Mouse (Mus musculus) forebrain, embryonic 11.5 days (tissue): ENCODE measurements at regions not wholly inside any gene's neighbourhood (a gene's known extent, or its start where the extent isn't known, plus 50 kb on each side); places are given as distances from the start of the nearest gene placed in this dataset.

Experiments
- ATAC-seq: fragments of 200-750 bp; cut with Nextera tagmentation; replicated peaks from 2 replicates; pipeline ENCODE4 v1.8.0; 2017; ENCODE audit warnings: moderate TSS enrichment; ENCODE audit not compliant: low FRiP score
- DNase-seq: peaks from one replicate; pipeline ENCODE4 v3.0.0-alpha.2; 2017; ENCODE audit warnings: low spot score
- H3K27ac ChIP-seq: fragments of 300-500 bp; sonication (generic); 2 replicates; pipeline ENCODE4 v1.5.1; 2014; ENCODE audit warnings: low read depth, low read length
- H3K27me3 ChIP-seq: fragments of 300-500 bp; sonication (generic); 2 replicates; pipeline ENCODE4 v1.6.1; 2014; ENCODE audit warnings: mild to moderate bottlenecking, low read length, mixed read lengths; ENCODE audit not compliant: control insufficient read depth, insufficient read depth
- H3K36me3 ChIP-seq: fragments of 300-500 bp; sonication (generic); 2 replicates; pipeline ENCODE4 v1.6.1; 2014; ENCODE audit warnings: mild to moderate bottlenecking, low read length, moderate library complexity, mixed read lengths; ENCODE audit not compliant: control insufficient read depth, insufficient read depth
- H3K4me1 ChIP-seq: fragments of 300-500 bp; sonication (generic); replicated peaks from 2 replicates; pipeline ENCODE4 v1.6.1; 2014; ENCODE audit warnings: low read length, mixed read lengths; ENCODE audit not compliant: control insufficient read depth, insufficient read depth
- H3K4me2 ChIP-seq: fragments of 300-500 bp; sonication (generic); 2 replicates; pipeline ENCODE4 v1.6.1; 2014; ENCODE audit warnings: low read depth, mild to moderate bottlenecking, low read length, moderate library complexity, mixed read lengths; ENCODE audit not compliant: severe bottlenecking
- H3K4me3 ChIP-seq: fragments of 300-500 bp; sonication (generic); 2 replicates; pipeline ENCODE4 v1.5.1; 2014; ENCODE audit warnings: low read depth, low read length
- H3K9ac ChIP-seq: fragments of 300-500 bp; sonication (generic); 2 replicates; pipeline ENCODE4 v1.6.1; 2014; ENCODE audit warnings: low read length
- H3K9me3 ChIP-seq: fragments of 300-500 bp; sonication (generic); 2 replicates; pipeline ENCODE4 v1.6.1; 2016; ENCODE audit warnings: low read length, mixed read lengths; ENCODE audit not compliant: control insufficient read depth
- WGBS: fragments of 180-500 bp; shearing (Covaris S2); extraction: QIAGEN DNeasy Blood & Tissue Kit; methylation state at CpG from one replicate; pipeline ENCODE4 v1.1.7; 2014; 5-methylcytosine and 5-hydroxymethylcytosine counted together

DNA sequence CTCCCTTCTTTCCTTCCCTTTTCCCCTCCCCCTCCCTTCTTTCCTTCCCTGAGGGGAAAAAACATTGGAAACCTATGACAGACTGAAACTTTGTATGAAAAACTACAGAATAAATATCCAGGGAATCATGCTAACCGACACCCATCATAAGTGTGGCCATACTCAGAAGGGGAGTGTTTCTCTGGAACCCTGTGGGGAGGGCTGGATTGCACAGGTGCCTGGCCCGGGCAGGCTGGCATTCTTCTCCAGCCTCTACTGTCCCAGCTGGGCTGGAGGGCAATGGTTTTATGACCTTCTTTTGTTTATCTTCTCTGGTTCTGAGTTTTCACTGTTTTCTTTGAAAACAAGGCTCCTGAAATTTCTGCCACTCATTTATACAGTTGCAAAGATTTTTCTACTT lies 307.9 kb downstream of the Satb1 start:
- Histone ChIP-seq H3K27me3 (no peaks in the 10 kb centered on the region), H3K4me3 (no peak overlapping the region), H3K4me1 (no peaks in the 10 kb centered on the region), H3K36me3 (no peaks in the 10 kb centered on the region), H3K9me3 (no peaks in the 10 kb centered on the region), H3K27ac (no peak overlapping the region), H3K9ac (no peak overlapping the region), H3K4me2 (no peak overlapping the region)
- ATAC-seq (no peak), DNase-seq (no peak)
- WGBS, result 59% methylated on average over 2 of the region's 2 CpGs

DNA sequence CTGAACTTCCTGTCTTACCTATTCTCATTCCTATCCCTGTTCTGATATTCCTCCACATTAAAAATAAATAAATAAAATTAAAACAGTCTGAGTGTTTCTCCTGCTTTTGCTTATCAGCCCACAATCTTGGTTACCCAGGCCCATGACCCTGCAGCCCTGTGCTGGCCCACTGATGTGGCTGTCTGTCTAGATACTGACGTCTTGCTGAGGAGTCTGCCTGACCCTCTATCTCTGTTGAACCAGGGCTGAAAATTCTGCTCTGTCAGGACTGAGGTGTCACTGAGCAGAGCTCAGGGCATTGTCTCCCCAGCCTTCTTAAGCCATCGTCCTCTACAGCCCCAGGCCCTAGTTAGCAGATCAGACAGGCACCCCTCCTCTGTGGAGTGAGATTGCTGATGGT lies 321.2 kb downstream of the Satb1 start:
- 61% methylated on average over 2 of the region's 2 CpGs for WGBS
- ATAC-seq, result no peak
- no peaks in the 10 kb centered on the region for H3K27me3 ChIP-seq

DNA sequence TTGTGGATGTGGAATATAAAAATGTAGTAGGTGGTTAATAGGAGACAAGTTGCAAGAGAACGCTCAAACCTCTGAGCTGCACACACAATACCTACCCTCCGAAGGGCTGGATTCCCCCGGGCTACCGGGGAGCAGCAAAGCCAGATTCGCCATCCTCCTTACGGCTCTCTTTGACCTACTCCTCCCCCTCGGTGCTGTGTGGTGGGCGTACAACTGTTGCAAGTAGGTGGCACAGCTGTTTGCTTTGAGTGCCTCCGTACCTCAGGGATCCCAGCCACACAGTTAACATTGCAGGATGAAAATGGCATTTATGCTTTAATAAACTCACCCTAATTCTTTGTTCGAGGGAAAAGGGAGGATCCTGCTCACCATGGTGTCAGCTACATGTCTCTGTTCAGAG lies 321.6 kb upstream of the Tbc1d5 start:
- Histone ChIP-seq H3K4me3 (no peak overlapping the region), H3K4me1 (no peaks in the 10 kb centered on the region), H3K27ac (no peak overlapping the region), H3K27me3 (no peaks in the 10 kb centered on the region), H3K9ac (no peak overlapping the region), H3K4me2 (no peak overlapping the region), H3K36me3 (no peaks in the 10 kb centered on the region), H3K9me3 (no peaks in the 10 kb centered on the region)
- DNase-seq (no peak), ATAC-seq (no peak)
- WGBS, result 90% methylated on average over 10 of the region's 10 CpGs

More for the DNA sequence above, 321.2 kb downstream of the Satb1 start:
- Histone ChIP-seq H3K9ac (no peak overlapping the region), H3K4me1 (no peaks in the 10 kb centered on the region), H3K4me3 (no peak overlapping the region), H3K36me3 (no peaks in the 10 kb centered on the region), H3K9me3 (no peaks in the 10 kb centered on the region), H3K27ac (no peak overlapping the region), H3K4me2 (no peak overlapping the region)
- no peak for DNase-seq

DNA sequence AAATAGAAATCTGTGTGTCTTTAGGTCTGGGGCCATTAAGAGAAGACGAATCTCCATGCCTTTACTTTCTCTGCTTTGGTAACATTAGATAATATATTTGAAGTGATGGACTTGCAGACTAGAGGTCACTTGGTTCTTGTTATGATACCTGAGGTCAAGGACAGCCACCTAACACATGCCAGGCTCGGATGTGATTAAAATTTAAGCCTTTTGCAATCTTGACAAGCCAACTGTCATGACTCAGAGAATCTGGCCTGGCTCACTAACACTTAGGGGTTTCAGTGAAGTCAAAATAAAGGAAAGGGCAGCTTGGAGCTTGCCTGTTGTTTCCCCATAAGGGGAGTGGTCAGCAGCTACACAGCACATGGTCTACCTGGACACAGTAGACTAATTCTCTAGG lies 320.4 kb upstream of the Tbc1d5 start:
- ATAC-seq, result no peak
- WGBS, result 85% methylated on average over 2 of the region's 2 CpGs

DNA sequence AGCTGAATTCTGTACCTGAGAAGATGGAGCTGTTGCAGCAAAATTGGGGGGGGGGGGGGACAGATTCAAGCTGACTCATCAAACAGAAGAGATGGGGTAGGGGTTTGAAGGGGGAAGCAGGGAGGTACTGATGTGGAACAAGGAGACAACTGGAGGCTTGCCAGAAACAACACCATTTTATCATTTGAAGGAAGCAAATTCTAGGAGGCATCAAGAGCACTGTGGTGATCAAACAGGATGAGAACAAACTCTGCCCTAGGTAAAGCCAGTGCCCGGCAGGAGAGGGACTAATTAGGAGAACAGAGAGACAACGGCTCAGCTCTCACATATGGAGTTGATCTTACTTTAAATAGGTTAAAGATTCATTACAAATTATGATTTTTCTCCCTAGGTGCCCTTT lies 315.9 kb upstream of the Tbc1d5 start:
- ATAC-seq, result no peak
- no peak overlapping the region for H3K4me3 ChIP-seq
- H3K9ac ChIP-seq, result no peak overlapping the region
- no peaks in the 10 kb centered on the region for H3K4me1 ChIP-seq
- H3K27me3 ChIP-seq, result no peaks in the 10 kb centered on the region
- WGBS, result 52% methylated on average over 2 of the region's 2 CpGs
- H3K27ac ChIP-seq, result no peak overlapping the region
- H3K36me3 ChIP-seq, result no peaks in the 10 kb centered on the region
- no peak overlapping the region for H3K4me2 ChIP-seq
- no peak for DNase-seq
- H3K9me3 ChIP-seq, result no peaks in the 10 kb centered on the region

More for the DNA sequence above, 320.4 kb upstream of the Tbc1d5 start:
- no peak overlapping the region for H3K4me2 ChIP-seq
- no peak for DNase-seq
- no peak overlapping the region for H3K27ac ChIP-seq
- no peaks in the 10 kb centered on the region for H3K4me1 ChIP-seq
- no peaks in the 10 kb centered on the region for H3K36me3 ChIP-seq
- H3K9me3 ChIP-seq, result no peaks in the 10 kb centered on the region
- no peak overlapping the region for H3K9ac ChIP-seq
- no peak overlapping the region for H3K4me3 ChIP-seq
- no peaks in the 10 kb centered on the region for H3K27me3 ChIP-seq

DNA sequence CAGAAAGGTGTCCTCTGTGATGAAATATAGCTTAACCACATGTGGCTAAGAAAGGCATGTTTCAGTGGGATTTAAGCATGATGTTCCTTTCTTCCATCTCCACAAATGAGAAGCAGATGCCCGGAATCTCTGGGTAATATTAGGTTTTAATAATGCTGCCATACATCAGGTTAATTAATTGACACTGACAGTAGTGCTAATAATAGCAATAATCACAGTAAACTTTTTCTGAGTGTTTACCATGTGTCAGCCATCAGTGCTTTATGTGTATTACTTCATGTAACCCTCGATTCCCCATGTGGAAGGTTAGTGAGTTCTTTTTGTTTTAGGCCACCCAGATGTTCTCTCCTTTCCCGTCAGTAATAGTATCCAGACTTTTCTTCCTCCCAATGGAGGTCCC lies 310.2 kb upstream of the Tbc1d5 start:
- H3K27ac ChIP-seq, result no peak overlapping the region
- no peak overlapping the region for H3K4me3 ChIP-seq
- H3K4me1 ChIP-seq, result no peaks in the 10 kb centered on the region
- H3K9ac ChIP-seq, result no peak overlapping the region
- ATAC-seq, result no peak
- no peaks in the 10 kb centered on the region for H3K27me3 ChIP-seq
- H3K36me3 ChIP-seq, result no peaks in the 10 kb centered on the region
- WGBS, result 84% methylated on average over 3 of the region's 3 CpGs
- H3K4me2 ChIP-seq, result no peak overlapping the region
- no peak for DNase-seq
- no peaks in the 10 kb centered on the region for H3K9me3 ChIP-seq

DNA sequence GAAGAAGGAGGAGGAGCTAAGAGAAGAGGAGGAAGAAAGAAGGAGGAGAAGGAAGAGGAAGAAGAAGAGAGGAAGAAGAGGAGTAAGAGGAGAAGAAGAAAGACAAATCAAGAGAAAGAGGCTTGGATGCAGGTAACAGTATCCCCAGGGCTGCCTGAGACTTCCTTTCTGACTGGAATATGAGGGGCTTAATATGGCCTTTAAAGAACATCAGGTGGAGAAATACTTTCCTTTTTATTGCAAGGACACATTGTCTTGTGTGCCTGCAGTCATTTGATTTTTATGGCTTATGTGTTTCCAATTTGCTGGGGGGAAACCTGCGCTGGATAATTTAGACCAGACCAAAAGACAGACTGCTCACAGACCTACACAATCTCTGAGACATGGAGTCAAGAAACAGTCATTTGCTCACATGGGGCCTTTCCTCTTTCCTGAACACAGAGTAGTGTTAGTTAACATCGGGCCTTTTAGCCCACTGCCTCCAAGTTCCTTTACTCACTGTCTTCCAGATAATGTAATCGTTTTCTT lies 308.8 kb upstream of the Tbc1d5 start:
- H3K27ac ChIP-seq, result no peak overlapping the region
- no peaks in the 10 kb centered on the region for H3K4me1 ChIP-seq
- ATAC-seq, result no peak
- H3K27me3 ChIP-seq, result no peaks in the 10 kb centered on the region
- H3K9ac ChIP-seq, result no peak overlapping the region
- WGBS, result 85% methylated on average over 3 of the region's 3 CpGs
- no peak overlapping the region for H3K4me2 ChIP-seq
- H3K9me3 ChIP-seq, result no peaks in the 10 kb centered on the region
- no peak for DNase-seq
- H3K36me3 ChIP-seq, result no peaks in the 10 kb centered on the region
- H3K4me3 ChIP-seq, result no peak overlapping the region

DNA sequence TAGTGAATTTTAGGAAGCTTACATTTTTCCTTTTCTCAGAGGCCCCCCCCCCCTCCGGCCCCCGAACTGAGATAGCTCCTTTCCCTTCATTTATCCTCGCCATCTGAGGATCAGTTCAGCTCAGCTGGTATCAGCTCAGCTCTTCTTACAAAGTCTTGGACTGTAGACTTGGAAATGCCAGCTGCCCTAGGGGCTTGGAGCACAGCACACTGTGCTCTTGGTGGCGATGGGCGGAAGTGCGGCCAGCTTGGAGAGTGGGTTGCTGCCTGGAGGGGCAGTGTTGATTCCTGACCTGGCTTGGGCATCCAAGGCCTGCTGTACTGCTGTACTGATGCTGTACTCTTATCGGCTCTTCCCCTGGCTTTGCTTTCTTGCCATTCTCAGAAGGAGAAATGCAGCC lies 298.7 kb upstream of the Tbc1d5 start:
- Histone ChIP-seq H3K4me2 (no peak overlapping the region), H3K27me3 (no peaks in the 10 kb centered on the region), H3K9ac (no peak overlapping the region), H3K36me3 (no peaks in the 10 kb centered on the region), H3K4me3 (no peak overlapping the region), H3K4me1 (no peaks in the 10 kb centered on the region), H3K27ac (no peak overlapping the region), H3K9me3 (no peaks in the 10 kb centered on the region)
- WGBS, result 85% methylated on average over 7 of the region's 7 CpGs
- ATAC-seq (0 out of 2 replicates have a peak, but pooled peaks have one; percentile 33), DNase-seq (no peak)

DNA sequence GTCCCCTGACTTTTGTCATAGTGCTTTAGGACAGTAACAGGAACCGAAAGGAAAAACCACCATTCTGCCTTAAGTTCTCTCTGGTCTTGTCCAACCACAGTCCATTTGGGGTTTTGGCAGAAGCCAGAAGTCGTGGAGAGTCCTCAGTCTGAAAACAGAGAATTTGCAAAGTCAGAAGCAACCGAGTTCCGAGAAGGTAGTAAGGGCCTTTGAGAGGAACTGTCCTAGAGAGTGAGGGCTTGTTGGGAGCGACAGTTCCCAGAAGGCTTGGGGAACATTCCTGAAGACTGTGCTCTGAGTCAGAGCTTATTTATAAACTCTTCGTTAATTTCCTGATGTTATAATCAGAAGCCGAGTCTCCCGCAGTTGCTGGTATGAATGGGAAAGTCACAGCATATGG lies 298.3 kb upstream of the Tbc1d5 start:
- H3K9me3 ChIP-seq, result no peaks in the 10 kb centered on the region
- DNase-seq (no peak), ATAC-seq (no peak)
- no peaks in the 10 kb centered on the region for H3K4me1 ChIP-seq
- H3K9ac ChIP-seq, result no peak overlapping the region
- no peak overlapping the region for H3K4me3 ChIP-seq
- no peak overlapping the region for H3K4me2 ChIP-seq
- no peaks in the 10 kb centered on the region for H3K27me3 ChIP-seq
- WGBS, result 95% methylated on average over 8 of the region's 8 CpGs
- H3K27ac ChIP-seq, result no peak overlapping the region
- no peaks in the 10 kb centered on the region for H3K36me3 ChIP-seq
